Mouse (Mus musculus) v-Abl transformed pro-B cells (cell line): Measurements from ENCODE around the gene Timeless.
"Not testable (repeated sequence)": the region's sequence is repeated elsewhere in the genome, so short reads cannot be mapped to it uniquely, and the experiment has no call there.

Experiments used
- in situ Hi-C, 2 experiments: fragments of 400-800 bp; cut with MboI; formaldehyde crosslinking; loops; one replicate each; pipeline ENCODE4 v1.15.1; 2025; ENCODE audit not compliant: unreplicated experiment in 2 of 2

Gene Timeless

DNA sequence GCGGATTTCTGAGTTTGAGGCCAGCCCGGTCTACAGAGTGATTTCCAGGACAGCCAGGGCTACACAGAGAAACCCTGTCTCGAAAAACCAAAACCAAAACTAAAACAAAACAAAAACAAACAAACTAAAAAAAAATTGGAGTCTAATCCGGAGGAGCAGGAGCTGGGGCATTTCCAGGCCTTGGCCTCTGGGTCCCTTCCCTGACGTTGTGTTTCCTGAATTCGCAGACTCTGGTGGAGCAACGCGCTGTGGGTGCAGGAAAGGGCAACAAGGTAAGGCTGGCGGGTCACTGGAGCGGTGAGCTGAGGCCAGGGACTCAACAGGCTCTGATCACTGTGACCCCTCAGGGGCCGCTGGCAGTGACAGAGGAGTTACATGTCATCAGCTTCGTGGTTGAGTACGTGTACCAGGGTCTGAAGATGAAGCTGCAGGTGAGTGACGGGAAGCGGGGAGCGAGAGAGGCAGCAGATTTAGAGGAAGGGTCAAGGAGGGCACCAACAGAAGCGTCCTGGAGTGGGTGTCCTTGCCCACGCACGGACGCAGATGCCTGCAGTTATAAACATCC is 51.1 kb downstream of the Timeless start:
- in situ Hi-C loops: loop anchor here in 1 of 2 experiments (5.0 kb wide), 1 partner anchor 71 kb away; the partner anchor contains the start of gene Spryd4

DNA sequence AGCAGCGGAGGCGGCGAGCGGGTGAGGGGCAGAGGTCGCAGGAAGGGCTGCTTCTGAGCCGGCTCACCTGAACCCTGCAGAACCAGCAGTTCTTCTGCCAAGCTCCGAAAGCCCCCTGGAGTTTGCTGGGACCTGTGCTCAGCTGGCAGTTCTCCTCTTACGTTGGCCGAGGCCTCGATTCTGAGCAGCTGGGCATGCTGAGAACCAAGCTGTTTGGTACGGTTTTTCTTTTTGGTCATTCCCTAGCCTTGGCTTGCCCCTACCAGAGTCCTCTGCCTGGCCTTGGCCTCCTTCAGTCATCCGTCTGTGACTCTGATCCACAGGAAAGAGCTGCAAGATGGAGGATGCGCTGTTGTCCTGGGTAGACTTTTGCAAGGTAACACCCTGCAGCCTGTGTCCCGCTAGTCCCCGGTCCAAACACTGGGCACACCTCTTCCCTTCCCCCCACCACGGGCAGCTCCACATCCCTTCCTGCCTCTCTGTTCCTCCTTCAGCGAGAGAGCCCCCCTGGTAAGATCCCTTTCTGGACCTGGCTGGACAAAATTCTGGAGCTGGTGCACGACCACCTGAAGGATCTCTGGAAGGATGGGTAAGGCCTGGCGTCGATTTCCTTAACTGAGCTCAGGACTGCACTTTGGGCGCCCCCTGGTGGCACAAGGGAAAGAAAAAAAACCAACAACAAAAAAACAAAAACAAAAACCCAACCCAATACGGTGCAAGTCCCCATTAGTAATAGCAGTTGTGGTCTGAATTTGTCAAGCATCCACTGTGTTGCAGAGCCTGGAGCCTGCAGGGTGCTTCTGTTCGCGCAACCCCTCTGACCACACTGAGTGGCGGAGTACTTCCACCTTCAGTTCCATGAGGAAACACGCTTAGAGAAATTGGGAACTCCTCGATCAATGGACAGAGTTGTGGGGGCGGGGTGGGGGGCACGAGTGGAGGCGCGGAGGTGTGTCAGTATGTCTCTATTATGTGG is 52.0 kb downstream of the Timeless start:
- in situ Hi-C loops: loop anchor here in 1 of 2 experiments (5.0 kb wide), 1 partner anchor 72 kb away; the partner anchor contains the start of gene Spryd4

DNA sequence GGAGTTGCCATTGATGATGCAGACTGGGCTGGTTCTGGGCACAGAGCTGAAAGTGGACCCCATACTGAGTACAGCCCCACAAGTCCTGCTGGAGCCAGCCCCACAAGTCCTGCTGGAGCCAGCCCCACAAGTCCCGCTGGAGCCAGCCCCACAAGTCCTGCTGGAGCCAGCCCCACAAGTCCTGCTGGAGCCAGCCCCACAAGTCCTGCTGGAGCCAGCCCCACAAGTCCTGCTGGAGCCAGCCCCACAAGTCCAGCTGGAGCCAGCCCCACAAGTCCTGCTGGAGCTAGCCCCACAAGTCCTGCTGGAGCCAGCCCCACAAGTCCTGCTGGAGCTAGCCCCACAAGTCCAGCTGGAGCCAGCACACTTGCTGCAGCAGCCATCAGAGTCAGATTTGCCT is 58.7 kb downstream of the Timeless start:
- in situ Hi-C loops: not testable (repeated sequence)

DNA sequence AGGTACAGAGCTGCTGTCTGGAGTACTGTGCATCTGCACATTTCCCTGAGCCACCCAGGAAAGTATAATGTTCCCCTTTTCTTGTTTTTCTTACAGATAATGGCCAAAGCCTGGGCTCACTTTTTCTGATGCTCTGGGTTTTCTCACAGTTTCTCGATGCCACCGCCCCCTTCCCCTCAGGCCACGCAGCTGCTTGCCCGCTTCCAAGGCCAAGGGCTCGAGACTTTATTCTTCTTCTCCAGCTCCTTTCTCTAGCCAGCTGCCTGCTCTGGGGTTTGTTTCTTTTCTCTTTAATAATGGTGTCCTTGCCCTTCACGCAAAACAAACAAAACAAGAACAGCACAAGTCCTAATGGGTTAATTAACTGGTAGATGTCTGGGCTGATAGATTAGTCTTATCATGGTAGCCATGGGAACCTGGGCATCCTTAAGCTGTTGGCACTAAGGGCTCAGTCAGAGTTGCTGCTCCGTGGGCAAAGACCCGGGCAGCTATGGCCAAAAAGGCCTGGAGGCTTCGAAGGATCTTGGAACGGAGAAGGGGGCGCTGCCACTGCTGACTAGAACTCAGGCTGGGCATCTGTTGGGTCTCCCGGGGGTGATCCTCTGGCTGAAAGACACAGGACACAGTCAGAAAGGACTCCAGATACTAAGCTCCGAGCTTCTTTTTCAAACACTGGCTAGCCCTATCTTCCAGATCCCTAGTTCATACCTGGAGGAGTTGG is 64.7 kb downstream of the Timeless start:
- in situ Hi-C loops: no loop called here

DNA sequence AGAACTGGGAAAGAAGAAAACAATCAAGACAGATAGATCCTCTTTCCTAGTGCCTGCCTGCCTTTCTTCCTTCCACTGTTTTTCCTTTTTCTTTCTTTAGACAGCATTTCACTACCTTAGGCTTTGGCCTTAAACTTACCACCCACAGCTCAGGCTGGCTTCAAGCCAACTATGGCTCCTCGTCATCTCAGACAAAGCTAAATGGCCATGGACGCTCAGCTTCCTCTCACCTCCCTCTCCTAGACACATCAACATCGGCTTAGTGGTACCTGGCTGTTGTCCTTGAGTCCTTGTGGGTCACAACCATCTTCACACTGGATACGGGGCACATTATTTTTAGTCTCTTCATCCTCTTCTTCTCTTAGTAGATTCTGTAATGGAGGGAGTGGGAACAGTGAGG is 65.4 kb downstream of the Timeless start:
- in situ Hi-C loops: no loop called here

DNA sequence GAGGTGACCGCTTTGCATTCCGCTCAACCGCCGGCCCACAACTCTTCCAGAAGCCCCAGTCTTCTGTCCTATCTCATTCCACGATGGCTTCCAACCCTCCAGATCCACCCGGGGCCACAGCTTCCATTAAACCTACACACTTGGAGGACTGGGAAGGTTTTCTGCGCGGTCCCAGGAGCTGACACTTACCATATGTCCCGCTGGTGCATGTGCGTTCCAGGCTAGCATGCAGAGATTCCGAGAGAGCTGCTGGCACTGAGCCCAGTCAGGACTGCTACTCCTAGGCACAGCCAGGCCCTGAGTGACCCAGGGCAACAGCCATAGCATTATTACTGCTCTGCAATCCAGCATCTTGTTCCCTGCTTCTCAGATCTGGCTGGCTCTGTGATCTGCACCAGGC is 65.8 kb downstream of the Timeless start:
- in situ Hi-C loops: no loop called here

DNA sequence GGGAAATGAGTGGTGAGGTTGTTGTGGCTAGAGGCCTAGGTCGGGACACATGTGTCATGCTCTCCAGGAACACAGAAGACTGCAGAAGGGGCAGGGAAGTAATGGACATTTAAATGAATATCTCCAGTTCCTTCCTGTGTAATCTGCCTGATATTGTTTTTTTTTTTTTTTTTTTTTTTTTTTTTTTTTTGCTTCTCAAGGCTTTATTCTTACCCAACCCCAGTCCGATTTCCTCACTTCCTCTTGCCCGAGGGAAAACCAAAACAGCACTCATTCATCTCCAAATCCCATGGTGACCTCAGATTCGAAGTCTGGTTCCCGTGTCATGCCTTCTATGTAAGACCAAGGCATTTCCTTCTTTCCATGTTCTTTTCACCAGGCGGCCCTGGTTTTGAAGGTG is 66.4 kb downstream of the Timeless start:
- in situ Hi-C loops: no loop called here

DNA sequence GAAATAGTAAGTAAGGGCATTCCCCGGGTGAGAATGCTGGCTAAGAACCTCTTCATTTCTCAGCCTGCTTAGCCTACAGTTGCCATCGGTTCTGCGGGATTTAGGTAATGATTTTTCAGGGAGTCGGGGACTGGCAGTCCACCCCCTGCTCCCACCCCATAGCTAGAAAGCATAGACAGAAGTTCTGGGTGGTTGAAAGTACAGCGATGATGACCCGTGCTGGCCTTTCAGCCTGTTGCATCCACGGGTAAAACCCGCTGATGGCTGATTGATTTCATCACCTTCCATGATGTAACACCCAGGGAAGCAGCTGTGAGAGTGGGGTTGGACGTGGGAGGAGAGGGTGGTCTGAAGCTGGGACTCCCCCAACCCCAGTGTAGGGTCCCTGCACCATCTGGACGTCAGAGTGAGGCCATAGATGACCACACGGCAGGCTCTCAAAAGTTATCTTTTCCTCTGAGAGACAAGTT is 66.9 kb downstream of the Timeless start, which contains the start of gene Il23a:
Gene Il23a (minus strand): TSS at position 51 of the 470 bp plus-strand sequence.
- in situ Hi-C loops: no loop called here

DNA sequence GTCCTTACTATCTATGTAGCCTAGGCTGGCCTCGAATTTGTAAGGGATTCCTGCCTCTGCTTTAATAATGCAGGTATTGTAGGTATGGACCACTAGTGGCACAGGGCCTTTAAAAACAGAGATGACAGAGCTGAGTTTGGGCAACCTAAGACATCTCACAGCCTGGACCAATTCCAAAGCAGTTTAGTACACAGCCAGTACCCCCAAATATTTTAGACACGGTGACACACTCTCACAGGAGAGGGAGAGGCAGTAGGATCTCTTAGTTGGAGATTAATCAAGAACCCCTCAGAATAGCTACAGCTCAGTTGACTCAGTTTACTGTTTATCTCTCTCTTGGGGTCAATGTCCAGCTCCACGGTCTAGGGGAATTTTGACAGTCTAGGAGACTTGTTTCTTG is 70.5 kb downstream of the Timeless start:
- in situ Hi-C loops: no loop called here
